Mouse (Mus musculus) liver, adult 2 months (tissue): Measurements from ENCODE around the gene Svs5.

Source experiments
- CTCF ChIP-seq: fragments of 200-500 bp; IDR thresholded peaks from 2 replicates; pipeline ENCODE4 v1.5.1; 2011; ENCODE audit warnings: low read depth, low read length, control low read depth
- POLR2A ChIP-seq: fragments of 200-500 bp; IDR thresholded peaks from 2 replicates; pipeline ENCODE4 v1.6.1; 2011; ENCODE audit warnings: low read length, control low read depth; ENCODE audit not compliant: insufficient read depth; ENCODE audit errors: extremely low read depth

GRCm38 (mm10) chr2:164371371-164371770 lies 38.8 kb downstream of the Svs5 start:
- no peak for TF ChIP-seq CTCF
- no peak for TF ChIP-seq POLR2A
